Mouse (Mus musculus) 3134 (cell line): ENCODE results near the gene Cbx5.

Experiments
- DNase-seq: peaks from one replicate; pipeline ENCODE4 v3.0.0-alpha.2; 2011; ENCODE audit warnings: low spot score; ENCODE audit not compliant: insufficient read length; ENCODE audit errors: extremely low read depth

Gene Cbx5

DNA sequence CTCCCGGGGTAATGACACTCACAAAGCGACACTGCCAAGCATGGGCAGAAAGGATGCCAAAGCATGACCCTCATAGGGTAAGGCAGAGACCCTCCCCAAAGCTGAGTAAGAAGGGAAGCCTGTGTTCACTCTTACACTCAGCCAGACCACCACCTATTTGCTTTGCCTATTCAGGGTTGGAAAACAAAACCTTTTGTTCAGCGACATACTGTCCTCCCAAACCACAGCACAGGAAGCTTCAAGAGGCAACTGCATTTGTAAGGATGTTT lies 92.3 kb downstream of the Cbx5 start:
- no peak for DNase-seq

DNA sequence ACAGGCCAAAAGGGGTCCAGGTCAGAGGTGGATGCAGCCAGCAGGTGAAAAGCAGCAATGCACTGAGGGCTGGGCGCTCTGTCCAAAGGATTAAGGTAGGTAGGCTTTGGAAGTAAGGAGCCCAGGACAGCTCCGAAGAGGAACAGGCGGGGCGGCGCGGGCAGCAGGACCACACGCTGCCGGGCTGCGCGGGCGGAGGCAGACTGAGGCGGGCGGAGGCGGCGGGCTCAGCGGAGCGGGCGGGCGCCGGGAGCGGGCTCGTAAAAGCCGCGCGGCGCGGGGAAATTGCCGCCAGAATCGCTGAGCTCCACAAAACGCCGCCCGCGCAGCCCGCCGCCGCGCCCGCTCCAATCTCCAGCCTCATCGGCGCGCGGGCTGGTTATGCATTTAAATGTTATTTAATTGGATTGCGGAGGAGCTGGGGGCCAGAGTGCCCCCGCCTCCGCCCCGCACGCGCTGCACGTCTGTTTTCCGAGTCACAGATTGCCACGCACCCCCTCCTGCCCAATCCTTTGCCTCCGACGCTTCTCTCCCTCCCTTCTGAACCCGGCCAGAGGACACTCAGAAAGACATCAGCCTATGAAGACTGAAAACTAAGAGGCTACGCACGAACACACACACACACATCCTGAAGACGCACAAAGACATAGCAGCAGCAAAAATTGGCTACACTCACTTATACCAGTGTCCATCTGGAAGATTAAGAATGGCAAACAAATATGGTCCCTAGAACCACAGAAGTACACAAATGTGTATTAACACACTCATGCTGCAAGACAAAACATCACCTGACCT lies 92.8 kb downstream of the Cbx5 start:
- no peak for DNase-seq

DNA sequence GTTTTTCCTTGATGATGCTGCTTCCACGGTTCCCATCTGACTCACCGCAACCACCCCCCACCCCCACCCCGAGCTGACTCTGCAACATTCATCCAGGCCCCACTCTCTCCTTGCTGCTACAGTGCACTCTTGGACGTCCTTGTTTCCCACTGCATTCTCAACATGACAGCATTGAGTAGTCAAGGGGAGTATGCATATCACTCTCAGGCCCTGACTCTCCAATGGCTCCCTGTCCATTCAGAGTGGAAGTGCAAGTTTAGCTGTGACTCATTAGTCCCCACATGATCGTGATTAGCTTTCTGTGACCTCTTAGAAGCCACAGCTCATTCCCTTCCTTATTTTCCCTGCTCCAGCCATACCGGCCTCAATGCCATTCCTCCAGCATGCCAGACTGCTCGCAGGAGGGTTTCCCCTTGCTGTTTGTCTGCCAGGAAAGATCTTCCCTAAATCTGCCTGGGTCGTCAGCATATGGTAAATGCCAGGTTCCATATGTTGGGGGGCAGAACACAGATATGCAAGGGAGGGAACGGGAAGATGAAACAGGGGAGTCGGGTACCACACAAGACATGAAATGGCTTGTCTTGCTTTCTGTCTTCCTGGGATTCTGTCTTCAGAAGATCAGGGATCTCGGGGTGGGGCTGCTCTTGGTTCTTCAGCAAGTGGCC lies 93.8 kb downstream of the Cbx5 start:
- DNase-seq, result no peak

DNA sequence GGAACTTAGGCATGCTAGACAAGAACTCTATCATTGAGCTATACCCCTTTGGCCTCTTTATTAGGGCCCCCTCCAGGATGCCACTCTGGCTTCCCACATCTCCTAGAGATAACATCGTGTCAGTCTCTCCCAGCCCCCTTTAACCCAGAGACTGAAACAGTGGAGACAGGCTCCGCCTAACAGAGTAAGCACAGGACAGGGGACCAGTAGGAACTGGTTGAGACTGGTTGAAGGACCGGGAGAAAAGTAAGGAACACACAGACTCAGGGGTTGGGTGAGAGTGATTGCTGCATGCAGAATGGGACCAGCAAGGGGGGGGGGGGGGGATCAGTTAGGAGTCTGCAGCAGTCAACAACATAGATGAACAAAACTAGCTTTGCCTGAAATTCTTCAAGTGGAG lies 95.4 kb downstream of the Cbx5 start:
- DNase-seq, result no peak
